Mouse (Mus musculus) forebrain, embryonic 14.5 days (tissue): ENCODE measurements around the gene Hormad1. TPM values are rescaled to one million over a fixed set of nuclear protein-coding genes. Genes with fewer than 3 reads are reported as not detected.
"Not testable (repeated sequence)": the region's sequence is repeated elsewhere in the genome, so short reads cannot be mapped to it uniquely, and the experiment has no call there.

Experiments
- ATAC-seq: fragments of 200-750 bp; cut with Nextera tagmentation; 2 replicates; pipeline ENCODE4 v1.8.0; 2017; ENCODE audit warnings: mild to moderate bottlenecking, moderate library complexity
- DNase-seq: peaks from one replicate; pipeline ENCODE4 v3.0.0-alpha.2; 2015; ENCODE audit warnings: low spot score
- H3K27ac ChIP-seq: fragments of 300-500 bp; sonication (generic); 2 replicates; pipeline ENCODE4 v1.5.1; 2014; ENCODE audit warnings: low read depth, mild to moderate bottlenecking, control low read depth, low read length, moderate library complexity
- H3K27me3 ChIP-seq: fragments of 300-500 bp; sonication (generic); replicated peaks from 2 replicates; pipeline ENCODE4 v1.6.1; 2014; ENCODE audit warnings: low read length, control low read depth, mixed read lengths; ENCODE audit not compliant: control insufficient read depth, insufficient read depth
- H3K36me3 ChIP-seq: fragments of 300-500 bp; sonication (generic); 2 replicates; pipeline ENCODE4 v1.6.1; 2014; ENCODE audit warnings: low read length, control low read depth; ENCODE audit not compliant: control insufficient read depth, insufficient read depth
- H3K4me1 ChIP-seq: fragments of 300-500 bp; sonication (generic); 2 replicates; pipeline ENCODE4 v1.6.1; 2014; ENCODE audit warnings: antibody characterized with exemption, low read length, control low read depth; ENCODE audit not compliant: control insufficient read depth, insufficient read depth
- H3K4me2 ChIP-seq: fragments of 300-500 bp; sonication (generic); 2 replicates; pipeline ENCODE4 v1.6.1; 2014; ENCODE audit warnings: mild to moderate bottlenecking, control low read depth, low read length
- H3K4me3 ChIP-seq: fragments of 300-500 bp; sonication (generic); 2 replicates; pipeline ENCODE4 v1.5.1; 2014; ENCODE audit warnings: low read depth, low read length, control low read depth
- H3K9ac ChIP-seq: fragments of 300-500 bp; sonication (generic); 2 replicates; pipeline ENCODE4 v1.6.1; 2014; ENCODE audit warnings: mild to moderate bottlenecking, low read length, control low read depth, moderate library complexity
- H3K9me3 ChIP-seq: fragments of 300-500 bp; sonication (generic); replicated peaks from 2 replicates; pipeline ENCODE4 v1.6.1; 2016; ENCODE audit warnings: low read length, control low read depth, mixed read lengths; ENCODE audit not compliant: control insufficient read depth
- WGBS: fragments of 180-500 bp; shearing (Covaris S2); extraction: QIAGEN DNeasy Blood & Tissue Kit; methylation state at CpG from one replicate; pipeline ENCODE4 v1.1.7; 2014; 5-methylcytosine and 5-hydroxymethylcytosine counted together
- polyA plus RNA-seq: library from polyadenylated mRNA; unstranded; fragments of >200 nt; fragmentation: Nextera tagmentation; extraction: Ambion mirVana; gene quantifications from 2 replicates; pipeline ENCODE4 v1.2.1, GENCODE M21; 2014

Gene Hormad1
- polyA plus RNA-seq, 1 experiment from 2014 or later: not detected

DNA sequence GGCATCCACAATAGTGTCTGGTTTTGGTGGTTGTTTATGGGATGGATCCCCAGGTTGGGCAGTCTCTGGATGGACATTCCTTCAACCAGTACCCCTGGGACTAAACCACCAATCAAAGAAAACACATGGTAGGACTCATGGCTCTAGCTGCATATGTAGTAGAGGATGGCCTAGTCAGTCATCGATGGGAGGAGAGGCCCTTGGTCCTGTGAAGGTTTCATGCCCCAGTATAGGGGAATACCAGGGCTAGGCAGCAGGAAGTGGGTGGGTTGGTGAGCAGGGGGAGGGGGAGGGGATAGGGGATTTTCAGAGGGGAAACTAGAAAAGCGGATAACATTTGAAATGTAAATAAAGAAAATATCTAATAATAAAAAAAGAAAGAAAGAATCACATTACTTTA lies 18.3 kb upstream of the Hormad1 start:
- H3K9me3 ChIP-seq, H3K9ac ChIP-seq, H3K27me3 ChIP-seq, ATAC-seq, H3K36me3 ChIP-seq, DNase-seq, H3K4me2 ChIP-seq, H3K27ac ChIP-seq, H3K4me3 ChIP-seq, H3K4me1 ChIP-seq: not testable (repeated sequence)
- 91% methylated on average over 2 of the region's 2 CpGs for WGBS

- Histone ChIP-seq H3K36me3 (no peaks in the 10 kb centered on the region), H3K9me3 (no peaks in the 10 kb centered on the region), H3K27me3 (no peaks in the 10 kb centered on the region), H3K27ac (no peak overlapping the region), H3K4me2 (no peak overlapping the region), H3K9ac (no peak overlapping the region), H3K4me1 (no peaks in the 10 kb centered on the region), H3K4me3 (no peak overlapping the region)
- ATAC-seq (no peak), DNase-seq (no peak)
Measured at GRCm38 (mm10) chr3:95542171-95542570, 17.3 kb upstream of the Hormad1 start.

- H3K27me3 ChIP-seq: no peaks in the 10 kb centered on the region
- no peak overlapping the region for H3K9ac ChIP-seq
- ATAC-seq (no peak), DNase-seq (no peak)
- no peak overlapping the region for H3K4me2 ChIP-seq
- WGBS: 69% methylated on average over 7 of the region's 7 CpGs
- H3K9me3 ChIP-seq: no peaks in the 10 kb centered on the region
- no peaks in the 10 kb centered on the region for H3K36me3 ChIP-seq
- H3K4me3 ChIP-seq: no peak overlapping the region
- H3K4me1 ChIP-seq: no peaks in the 10 kb centered on the region
- no peak overlapping the region for H3K27ac ChIP-seq
Measured at GRCm38 (mm10) chr3:95542981-95543380, 16.5 kb upstream of the Hormad1 start.

GRCm38 (mm10) chr3:95550176-95550575 lies 9.3 kb upstream of the Hormad1 start:
- no peaks in the 10 kb centered on the region for H3K4me1 ChIP-seq
- 57% methylated on average over 1 of the region's 1 CpGs for WGBS
- H3K27me3 ChIP-seq: no peaks in the 10 kb centered on the region
- no peaks in the 10 kb centered on the region for H3K36me3 ChIP-seq
- H3K4me2 ChIP-seq: no peak overlapping the region
- H3K4me3 ChIP-seq: no peak overlapping the region
- no peak overlapping the region for H3K27ac ChIP-seq
- DNase-seq: no peak
- H3K9me3 ChIP-seq: no peaks in the 10 kb centered on the region
- no peak for ATAC-seq
- no peak overlapping the region for H3K9ac ChIP-seq

DNA sequence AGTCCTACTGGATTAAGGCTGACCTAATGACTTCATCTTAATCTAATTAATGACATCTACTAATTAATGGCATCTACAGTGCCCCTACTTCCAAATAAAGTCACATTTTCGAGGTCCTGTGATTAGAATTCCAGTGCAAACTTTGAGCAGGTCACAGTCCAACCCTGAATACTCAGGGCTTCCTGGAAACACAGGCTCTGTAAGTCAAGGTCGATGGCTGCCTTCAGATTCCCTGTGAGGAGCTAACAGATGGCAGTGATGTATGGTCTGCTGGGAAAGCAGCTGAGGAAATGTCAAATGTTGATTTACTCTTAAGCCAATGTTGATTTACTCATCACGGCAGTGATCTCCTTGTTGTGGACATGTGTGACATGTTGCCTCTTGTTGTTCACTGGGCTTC lies 5.5 kb upstream of the Hormad1 start:
- H3K4me3 ChIP-seq: no peak overlapping the region
- no peaks in the 10 kb centered on the region for H3K36me3 ChIP-seq
- no peaks in the 10 kb centered on the region for H3K9me3 ChIP-seq
- H3K27me3 ChIP-seq: no peaks in the 10 kb centered on the region
- no peak overlapping the region for H3K4me2 ChIP-seq
- no peak overlapping the region for H3K27ac ChIP-seq
- ATAC-seq (no peak), DNase-seq (no peak)
- no peak overlapping the region for H3K9ac ChIP-seq
- no peaks in the 10 kb centered on the region for H3K4me1 ChIP-seq
- 72% methylated on average over 3 of the region's 3 CpGs for WGBS

- Histone ChIP-seq H3K27ac (no peak overlapping the region), H3K9ac (no peak overlapping the region), H3K27me3 (no peaks in the 10 kb centered on the region), H3K4me1 (no peaks in the 10 kb centered on the region), H3K4me3 (no peak overlapping the region), H3K4me2 (no peak overlapping the region), H3K9me3 (no peaks in the 10 kb centered on the region), H3K36me3 (no peaks in the 10 kb centered on the region)
- 93% methylated on average over 3 of the region's 3 CpGs for WGBS
- ATAC-seq (no peak), DNase-seq (no peak)
Measured at GRCm38 (mm10) chr3:95560738-95561137, 1.3 kb downstream of the Hormad1 start.

DNA sequence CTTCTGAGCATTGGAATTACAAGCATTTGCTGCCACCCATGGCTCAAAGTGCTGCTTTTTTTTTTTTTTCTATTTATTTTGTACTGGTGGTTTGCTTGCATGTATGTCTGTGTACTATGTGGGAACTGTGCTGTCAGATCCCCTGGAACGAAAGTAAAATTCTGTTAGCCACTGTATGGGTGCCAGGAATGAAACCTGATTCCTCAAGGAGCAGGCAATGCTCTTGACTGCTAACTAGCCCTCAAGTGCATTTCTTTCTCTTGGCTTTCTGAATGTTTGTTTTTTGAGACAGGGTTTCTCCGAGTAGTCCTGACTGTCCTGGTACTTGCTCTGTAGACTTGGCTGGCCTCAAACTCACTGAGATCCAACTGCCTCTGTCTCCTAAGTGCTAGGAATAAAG lies 2.3 kb downstream of the Hormad1 start:
- DNase-seq: no peak
- H3K27me3 ChIP-seq: no peaks in the 10 kb centered on the region
- H3K9ac ChIP-seq: no peak overlapping the region
- no peak for ATAC-seq
- no peak overlapping the region for H3K4me2 ChIP-seq
- WGBS: 83% methylated on average over 2 of the region's 2 CpGs
- no peak overlapping the region for H3K4me3 ChIP-seq
- no peaks in the 10 kb centered on the region for H3K4me1 ChIP-seq
- no peaks in the 10 kb centered on the region for H3K9me3 ChIP-seq
- no peaks in the 10 kb centered on the region for H3K36me3 ChIP-seq
- no peak overlapping the region for H3K27ac ChIP-seq

DNA sequence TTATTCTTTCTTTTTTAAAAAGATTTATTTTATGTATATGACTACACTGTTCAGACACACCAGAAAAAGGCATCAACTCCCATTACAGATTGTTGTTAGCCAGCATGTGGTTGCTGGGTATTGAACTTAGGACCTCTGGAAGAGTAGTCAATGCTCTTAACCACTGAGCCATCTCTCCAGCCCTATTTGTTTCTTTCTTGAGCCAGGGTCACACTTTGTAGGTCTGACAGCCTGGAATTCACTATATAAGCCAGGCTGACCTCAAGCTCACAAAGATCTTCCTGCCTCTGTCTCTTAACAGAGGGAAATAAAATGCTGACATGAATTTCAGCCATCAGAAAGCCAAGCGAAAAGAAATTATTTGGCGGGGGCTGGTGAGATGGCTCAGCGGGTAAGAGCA lies 10.1 kb downstream of the Hormad1 start:
- H3K27ac ChIP-seq: no peak overlapping the region
- no peaks in the 10 kb centered on the region for H3K4me1 ChIP-seq
- H3K36me3 ChIP-seq: no peaks in the 10 kb centered on the region
- no peak overlapping the region for H3K4me2 ChIP-seq
- no peak overlapping the region for H3K4me3 ChIP-seq
- ATAC-seq (no peak), DNase-seq (no peak)
- H3K27me3 ChIP-seq: no peaks in the 10 kb centered on the region
- 87% methylated on average over 3 of the region's 3 CpGs for WGBS
- no peak overlapping the region for H3K9ac ChIP-seq
- H3K9me3 ChIP-seq: no peaks in the 10 kb centered on the region

DNA sequence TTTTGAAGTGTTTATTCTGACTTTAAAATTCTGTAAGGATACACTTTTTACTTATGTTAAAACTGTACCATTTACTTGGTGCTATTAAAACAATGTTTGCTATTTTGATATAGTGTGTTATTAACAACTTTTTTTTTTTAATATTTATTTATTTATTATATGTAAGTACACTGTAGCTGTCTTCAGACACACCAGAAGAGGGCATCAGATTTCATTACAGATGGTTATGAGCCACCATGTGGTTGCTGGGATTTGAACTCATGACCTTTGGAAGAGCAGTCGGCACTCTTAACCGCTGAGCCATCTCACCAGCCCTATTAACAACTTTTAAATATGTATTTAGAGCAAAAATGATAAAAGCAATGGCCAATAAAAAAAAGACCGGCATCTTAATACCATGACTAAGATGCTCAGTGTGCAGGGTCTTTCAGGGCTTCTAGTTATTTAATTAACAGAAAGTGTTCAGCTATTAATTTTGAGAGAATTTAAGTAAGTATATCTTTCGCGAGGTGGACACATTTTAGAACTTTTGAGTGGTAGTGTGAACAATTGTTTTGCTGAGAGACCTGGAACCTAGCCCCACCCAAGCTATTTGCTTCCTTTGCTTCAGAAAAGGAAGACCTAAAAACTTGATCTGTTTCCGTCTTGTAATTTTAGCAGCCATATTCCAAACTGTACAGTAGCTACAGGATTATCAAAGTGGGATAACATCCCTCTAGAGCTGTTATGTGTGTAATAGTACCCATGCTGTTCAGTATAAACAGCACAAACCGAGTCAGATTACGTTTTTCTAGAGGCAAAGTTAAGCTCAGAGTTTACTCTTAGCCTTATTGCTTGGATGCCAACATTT lies 28.5 kb downstream of the Hormad1 start:
- Histone ChIP-seq H3K27me3 (no peaks in the 10 kb centered on the region), H3K36me3 (peaks cover 13% of the 10 kb centered on the region)

More for the DNA sequence above, 28.5 kb downstream of the Hormad1 start:
- H3K4me2 ChIP-seq: peak overlapping the region; percentile 43
- H3K27ac ChIP-seq: 0 out of 2 replicates have a peak overlapping the region, but pooled peaks have one; percentile 35
- H3K9ac ChIP-seq: peak overlapping the region; percentile 35
- no peaks in the 10 kb centered on the region for H3K9me3 ChIP-seq
- H3K4me1 ChIP-seq: 0 out of 2 replicates have a peak, but pooled peaks cover 2% of the 10 kb centered on the region
- 54% methylated on average over 8 of the region's 8 CpGs for WGBS
- no peak for ATAC-seq
- no peak for DNase-seq
- H3K4me3 ChIP-seq: peak overlapping the region; percentile 21
